Mouse (Mus musculus) ES-E14 (cell line): ENCODE data around the gene C2. TPM values are rescaled to one million over a fixed set of nuclear protein-coding genes. Genes with fewer than 3 reads are reported as not detected.

ENCODE experiments used
- DNase-seq: peaks from one replicate; pipeline ENCODE4 v3.0.0-alpha.2; 2013; ENCODE audit warnings: low read depth, low spot score
- H3K27ac ChIP-seq: 2 replicates; pipeline ENCODE4 v1.5.1; 2012; ENCODE audit warnings: low read depth, mild to moderate bottlenecking, low read length, moderate library complexity, mixed read lengths; ENCODE audit not compliant: poor library complexity, insufficient read depth, severe bottlenecking
- H3K36me3 ChIP-seq: 2 replicates; pipeline ENCODE4 v1.6.1; 2012; ENCODE audit warnings: mild to moderate bottlenecking, low read length, moderate library complexity, mixed read lengths; ENCODE audit not compliant: control insufficient read depth, poor library complexity, insufficient read depth, severe bottlenecking
- H3K4me1 ChIP-seq, 2 experiments: fragments of 150-350 bp in 1 of 2; sonication (generic) in 1 of 2; 2 replicates each; pipeline ENCODE4 v1.6.1; 2012; ENCODE audit warnings: low read length in 2 of 2, mild to moderate bottlenecking in 1 of 2, mixed read lengths in 1 of 2; ENCODE audit not compliant: control insufficient read depth in 2 of 2, insufficient read depth in 2 of 2, poor library complexity in 1 of 2
- H3K4me3 ChIP-seq, 2 experiments: fragments of 150-350 bp in 1 of 2; sonication (generic) in 1 of 2; 2 replicates each; pipeline ENCODE4 v1.5.1; 2012; ENCODE audit warnings: low read length in 2 of 2, low read depth in 1 of 2, mild to moderate bottlenecking in 1 of 2, mixed read lengths in 1 of 2; ENCODE audit not compliant: insufficient read depth in 1 of 2, poor library complexity in 1 of 2, severe bottlenecking in 1 of 2
- H3K9ac ChIP-seq: 2 replicates; pipeline ENCODE4 v1.6.1; 2012; ENCODE audit warnings: low read depth, mild to moderate bottlenecking, low read length, mixed read lengths; ENCODE audit not compliant: poor library complexity, insufficient read depth, severe bottlenecking
- H3K9me3 ChIP-seq: fragments of 150-350 bp; sonication (generic); 2 replicates; pipeline ENCODE4 v1.6.1; 2012; ENCODE audit warnings: low read depth, mild to moderate bottlenecking, low read length; ENCODE audit not compliant: control insufficient read depth, insufficient read depth
- CHD2 ChIP-seq: IDR thresholded peaks from 2 replicates; pipeline ENCODE4 v1.6.1; 2014; ENCODE audit warnings: mild to moderate bottlenecking, low read depth, low read length, inconsistent platforms
- HCFC1 ChIP-seq: IDR thresholded peaks from 2 replicates; pipeline ENCODE4 v1.6.1; 2012; ENCODE audit warnings: low read length, inconsistent platforms, borderline replicate concordance; ENCODE audit not compliant: insufficient read depth
- MAFK ChIP-seq: IDR thresholded peaks from 2 replicates; pipeline ENCODE4 v1.6.1; 2014; ENCODE audit warnings: mild to moderate bottlenecking, low read depth, low read length, inconsistent platforms; ENCODE audit not compliant: insufficient read depth
- ZC3H11A ChIP-seq: IDR thresholded peaks from 2 replicates; pipeline ENCODE4 v1.6.1; 2012; ENCODE audit warnings: low read depth, mild to moderate bottlenecking, inconsistent platforms, low read length, borderline replicate concordance
- ZNF384 ChIP-seq: IDR thresholded peaks from 2 replicates; pipeline ENCODE4 v1.6.1; 2012; ENCODE audit warnings: low read depth, low read length, inconsistent platforms
- in situ Hi-C, 2 experiments: fragments of 600-800 bp; cut with MboI; formaldehyde crosslinking; loops; one replicate each; pipeline ENCODE4 v1.15.1; 2025; ENCODE audit warnings: low sequenced_read_pairs in 2 of 2, inconsistent platforms in 1 of 2; ENCODE audit not compliant: unreplicated experiment in 2 of 2
- total RNA-seq: library from RNA; depleted of rRNA; stranded (reverse); fragments of 300-350 nt; gene quantifications from 2 replicates; pipeline ENCODE4 v1.2.3, GENCODE M21; 2012

Gene C2
- total RNA-seq, 1 experiment = 5.0 TPM

- Histone ChIP-seq H3K9me3 (no peaks in the 10 kb centered on the region), H3K4me1 (peaks cover 0 to 3% of the 10 kb centered on the region in 2 experiments; a peak in 2 of 4 replicates), H3K9ac (no peak overlapping the region), H3K4me3 (no peak overlapping the region), H3K36me3 (peaks cover 13% of the 10 kb centered on the region), H3K27ac (no peak overlapping the region)
- in situ Hi-C loops = no loop called here
- no peak for DNase-seq
- no peak for TF ChIP-seq HCFC1
- TF ChIP-seq ZNF384 = no peak
- no peak for TF ChIP-seq MAFK
- no peak for TF ChIP-seq CHD2
- TF ChIP-seq ZC3H11A = no peak
Measured at GRCm38 (mm10) chr17:34860514-34860913, 37.6 kb downstream of the C2 start.

- no peak overlapping the region for H3K9ac ChIP-seq
- no peak overlapping the region for H3K4me3 ChIP-seq
- no peak for DNase-seq
- in situ Hi-C loops = no loop called here
- no peaks in the 10 kb centered on the region for H3K9me3 ChIP-seq
- H3K27ac ChIP-seq = no peak overlapping the region
- H3K4me1 ChIP-seq = peaks cover 0 to 3% of the 10 kb centered on the region in 2 experiments; a peak in 2 of 4 replicates
- TF ChIP-seq CHD2 = no peak
- no peak for TF ChIP-seq HCFC1
- no peak for TF ChIP-seq ZC3H11A
- TF ChIP-seq MAFK = no peak
- no peak for TF ChIP-seq ZNF384
- peaks cover 28% of the 10 kb centered on the region for H3K36me3 ChIP-seq
Measured at GRCm38 (mm10) chr17:34858670-34859069, 39.4 kb downstream of the C2 start.

GRCm38 (mm10) chr17:34855825-34856224 lies 42.2 kb downstream of the C2 start:
- DNase-seq = no peak
- Histone ChIP-seq H3K4me1 (peaks cover 0 to 7% of the 10 kb centered on the region in 2 experiments; a peak in 2 of 4 replicates), H3K27ac (no peak overlapping the region), H3K9ac (no peak overlapping the region), H3K36me3 (peaks cover 40% of the 10 kb centered on the region), H3K9me3 (no peaks in the 10 kb centered on the region), H3K4me3 (no peak overlapping the region)
- TF ChIP-seq ZC3H11A (no peak), ZNF384 (no peak), HCFC1 (no peak), CHD2 (no peak), MAFK (no peak)
- in situ Hi-C loops = no loop called here

GRCm38 (mm10) chr17:34854761-34855160 lies 43.3 kb downstream of the C2 start:
- Histone ChIP-seq H3K9me3 (no peaks in the 10 kb centered on the region), H3K4me1 (peaks cover 0 to 7% of the 10 kb centered on the region in 2 experiments; a peak in 2 of 4 replicates), H3K36me3 (peaks cover 40% of the 10 kb centered on the region), H3K4me3 (no peak overlapping the region), H3K27ac (no peak overlapping the region), H3K9ac (no peak overlapping the region)
- TF ChIP-seq ZC3H11A = no peak
- TF ChIP-seq ZNF384 = no peak
- TF ChIP-seq CHD2 = no peak
- no peak for TF ChIP-seq HCFC1
- TF ChIP-seq MAFK = no peak
- in situ Hi-C loops = no loop called here
- DNase-seq = no peak
